Mouse (Mus musculus): ENCODE results near the gene Baiap2. TPM values are rescaled to one million over a fixed set of nuclear protein-coding genes. Genes with fewer than 3 reads are reported as not detected.

Gene Baiap2
- total RNA-seq, 2 experiments from 2014 or later, result 148 TPM

DNA sequence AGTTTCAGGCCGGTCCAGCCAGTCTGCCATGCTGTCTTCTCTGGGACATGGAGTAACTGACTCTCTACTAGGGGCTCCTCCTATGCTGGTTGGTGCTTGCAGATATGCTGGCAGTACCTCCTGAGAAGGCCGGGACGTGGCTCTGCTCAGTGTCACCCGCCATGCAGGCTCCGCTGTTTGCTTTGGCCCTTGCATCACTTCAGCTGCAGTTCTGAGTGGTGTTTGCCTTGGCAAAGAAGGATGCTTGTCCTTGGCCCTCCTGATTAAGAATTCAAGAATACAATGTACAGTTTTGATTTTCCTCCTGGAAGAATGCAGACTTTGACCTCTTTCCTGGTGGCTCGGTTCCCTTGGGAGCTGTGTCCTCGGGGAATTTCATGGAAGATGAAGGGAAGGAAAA is 2.8 kb downstream of the Baiap2 start:
- DNase-seq (ENCODE audit: low spot score in 2 of 2), result no peak

DNA sequence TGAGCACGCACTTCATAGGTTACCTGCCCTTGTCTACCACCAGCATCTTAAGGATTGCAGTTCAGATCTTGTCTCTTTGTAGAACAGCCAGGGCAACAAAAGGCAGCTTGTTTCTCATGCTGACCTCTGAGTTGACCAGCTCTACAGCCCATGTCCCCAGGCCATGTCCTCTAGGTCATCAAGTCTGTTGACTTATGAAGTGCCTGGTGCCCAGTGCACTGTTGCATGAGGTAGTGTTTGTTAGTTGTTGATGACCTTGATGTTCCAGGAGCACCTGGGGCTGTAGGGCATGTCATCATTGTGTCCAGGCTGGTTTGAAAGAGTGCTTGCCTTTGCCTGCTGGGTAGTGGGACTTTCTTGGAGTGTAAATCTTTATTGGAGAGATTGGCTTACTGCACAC is 4.9 kb downstream of the Baiap2 start:
- no peak for DNase-seq (ENCODE audit: low spot score in 2 of 2)

DNA sequence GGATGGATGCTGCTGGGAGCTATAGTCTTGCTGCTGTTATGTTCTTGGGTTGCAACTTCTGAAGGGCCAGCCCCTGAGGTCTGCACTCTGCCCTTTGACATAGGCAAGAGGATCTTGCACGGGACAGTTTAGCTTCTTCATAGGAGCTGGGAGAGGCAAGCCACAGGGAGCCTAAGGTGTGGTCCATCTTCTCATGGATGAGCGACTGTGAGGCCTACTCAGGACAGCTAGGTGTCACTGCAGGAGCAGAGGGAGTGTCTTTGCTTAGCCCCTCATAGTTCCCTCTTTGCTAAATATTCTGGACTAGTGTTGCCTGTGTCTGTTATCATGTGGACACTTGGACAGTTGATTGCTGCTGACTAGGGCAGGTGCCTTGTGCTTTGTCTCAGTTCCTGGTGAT is 5.3 kb downstream of the Baiap2 start:
- no peak for DNase-seq (ENCODE audit: low spot score in 2 of 2)

DNA sequence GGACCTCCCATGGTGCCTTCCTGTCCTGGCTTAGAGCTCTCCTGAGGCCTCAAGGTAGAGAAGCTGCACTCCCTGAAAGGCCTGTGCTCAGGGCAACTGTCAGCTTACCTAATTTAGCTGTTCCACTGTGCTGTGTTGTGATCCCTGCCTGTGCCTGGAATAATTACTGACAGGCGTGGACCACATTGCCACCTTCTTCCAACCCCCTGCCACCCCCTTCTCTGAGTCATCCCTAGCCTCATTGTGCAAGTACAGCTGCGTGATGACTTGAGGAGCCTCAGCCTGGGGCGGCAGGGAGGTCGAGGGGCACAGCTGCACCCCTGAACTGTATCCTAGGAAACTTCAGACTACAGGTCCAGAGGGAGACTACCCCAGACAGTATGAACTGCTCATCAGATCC is 5.7 kb downstream of the Baiap2 start:
- no peak for DNase-seq (ENCODE audit: low spot score in 2 of 2)

DNA sequence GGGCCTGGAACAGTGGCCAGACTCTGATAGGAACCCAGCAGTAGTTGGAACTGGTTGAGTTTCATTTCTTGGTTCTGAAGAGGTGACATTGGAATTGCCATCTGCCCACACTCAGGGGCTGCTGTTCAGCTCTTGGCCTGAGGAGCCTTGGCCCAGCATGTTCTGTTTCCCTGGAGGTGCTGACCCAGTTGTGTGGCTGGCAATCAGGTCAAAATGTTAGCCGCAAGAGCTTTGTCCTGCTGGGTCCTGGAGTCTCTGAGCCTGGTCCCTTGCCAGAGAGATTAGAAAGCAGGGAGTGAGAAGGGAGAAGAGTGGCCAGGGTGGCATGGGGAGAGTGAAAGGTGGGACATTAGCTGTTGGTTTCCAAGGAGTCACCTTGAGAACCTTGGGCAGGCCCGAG is 6.2 kb downstream of the Baiap2 start:
- DNase-seq (ENCODE audit: low spot score in 2 of 2), result no peak

DNA sequence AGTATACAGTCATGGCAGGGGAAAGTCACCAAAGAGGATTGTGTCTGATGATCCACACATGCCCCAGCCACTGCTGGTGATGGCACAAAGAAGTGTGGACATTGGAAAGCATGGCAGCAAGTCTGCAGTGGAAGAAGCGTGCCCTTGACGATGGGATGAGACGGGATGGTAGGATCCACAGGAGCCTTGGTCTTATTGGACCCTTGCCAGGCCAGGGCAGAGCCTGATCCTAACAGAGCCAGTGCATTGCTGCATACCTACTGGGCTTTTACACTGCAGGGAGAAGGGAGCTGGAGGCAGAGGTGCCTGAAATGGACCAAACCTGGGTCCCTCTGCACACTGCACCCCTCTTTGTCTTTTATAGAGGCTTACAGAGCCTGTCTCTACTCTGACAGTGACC is 8.0 kb downstream of the Baiap2 start:
- no peak for DNase-seq (ENCODE audit: low spot score in 2 of 2)

DNA sequence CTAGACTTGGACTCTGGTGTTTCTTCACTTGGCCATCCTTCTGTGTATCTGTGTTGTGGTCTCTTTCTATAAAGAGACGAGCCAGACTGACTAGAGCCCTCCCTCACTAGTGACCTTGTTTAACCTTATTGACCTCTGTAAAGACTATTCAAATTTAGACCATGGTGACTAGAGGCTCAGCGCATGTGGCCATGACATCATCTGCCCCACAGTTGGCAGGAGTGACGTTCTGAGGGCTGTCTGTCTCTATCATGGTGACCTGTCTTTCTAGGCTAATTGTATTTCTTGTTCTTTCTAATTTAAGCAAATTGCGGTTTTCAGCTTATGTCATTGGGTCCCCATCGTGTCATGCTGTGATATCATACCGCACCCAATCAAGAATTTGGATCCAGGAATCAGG is 8.8 kb downstream of the Baiap2 start:
- DNase-seq (ENCODE audit: low spot score in 2 of 2), result no peak

DNA sequence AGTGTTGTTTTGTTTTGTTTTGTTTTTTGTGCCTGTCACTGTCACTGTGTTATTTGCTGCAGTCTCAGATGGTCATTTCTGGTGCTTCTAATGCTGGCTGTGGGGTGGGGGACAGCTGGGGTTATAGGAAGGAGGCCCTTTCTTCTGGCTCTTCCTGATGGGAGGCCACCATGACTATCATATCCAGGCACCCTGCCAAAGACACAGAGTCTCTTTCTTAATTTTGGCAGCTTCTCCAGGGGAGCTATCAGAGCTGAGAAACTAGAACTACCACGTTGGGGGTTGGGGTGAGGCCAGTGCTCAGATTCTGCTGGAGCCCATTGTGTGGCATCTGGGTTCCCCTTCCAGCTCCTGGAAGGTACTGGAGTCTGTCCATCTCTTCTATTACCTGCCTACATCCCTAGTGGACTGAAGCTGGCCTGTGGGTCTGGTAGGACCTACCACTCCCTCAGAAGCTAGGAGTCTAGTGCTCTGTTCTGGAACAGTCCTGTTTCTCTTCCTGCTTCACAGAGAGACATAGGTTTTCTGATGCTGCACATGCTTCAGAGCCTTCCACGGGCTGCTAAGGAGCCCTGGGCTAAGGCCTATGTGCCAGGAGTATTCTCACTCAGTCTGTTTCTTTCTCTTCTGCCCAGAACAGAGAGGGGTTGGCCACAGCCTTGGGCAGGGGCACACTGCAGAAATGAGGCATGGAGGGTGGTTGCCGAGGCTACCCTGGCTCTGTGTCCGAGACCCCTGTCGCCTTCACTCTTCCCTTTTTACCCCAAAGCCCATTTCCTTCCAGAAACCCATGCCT is 10.1 kb downstream of the Baiap2 start:
- DNase-seq (ENCODE audit: low spot score in 2 of 2), result no peak

DNA sequence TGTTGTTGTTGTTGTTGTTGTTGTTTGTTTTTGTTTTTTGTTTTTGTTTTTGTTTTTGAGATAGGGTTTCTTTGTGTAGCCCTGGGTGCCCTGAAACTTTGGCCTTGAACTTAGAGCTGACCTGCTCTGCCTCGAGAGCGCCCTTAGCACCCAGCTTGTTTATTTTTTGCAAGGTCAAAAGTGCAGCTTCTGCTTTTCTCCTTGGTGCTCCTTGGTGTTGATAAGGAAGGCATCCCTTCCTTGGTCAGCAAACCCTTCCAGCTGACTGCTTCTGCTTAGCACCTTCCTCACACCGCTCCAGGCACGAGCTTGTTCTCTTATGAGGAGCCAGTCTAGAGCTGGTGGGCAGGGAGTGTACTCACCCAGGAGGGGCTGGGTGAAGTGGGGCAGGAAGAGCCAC is 11.7 kb downstream of the Baiap2 start:
- no peak for DNase-seq (ENCODE audit: low spot score in 2 of 2)

DNA sequence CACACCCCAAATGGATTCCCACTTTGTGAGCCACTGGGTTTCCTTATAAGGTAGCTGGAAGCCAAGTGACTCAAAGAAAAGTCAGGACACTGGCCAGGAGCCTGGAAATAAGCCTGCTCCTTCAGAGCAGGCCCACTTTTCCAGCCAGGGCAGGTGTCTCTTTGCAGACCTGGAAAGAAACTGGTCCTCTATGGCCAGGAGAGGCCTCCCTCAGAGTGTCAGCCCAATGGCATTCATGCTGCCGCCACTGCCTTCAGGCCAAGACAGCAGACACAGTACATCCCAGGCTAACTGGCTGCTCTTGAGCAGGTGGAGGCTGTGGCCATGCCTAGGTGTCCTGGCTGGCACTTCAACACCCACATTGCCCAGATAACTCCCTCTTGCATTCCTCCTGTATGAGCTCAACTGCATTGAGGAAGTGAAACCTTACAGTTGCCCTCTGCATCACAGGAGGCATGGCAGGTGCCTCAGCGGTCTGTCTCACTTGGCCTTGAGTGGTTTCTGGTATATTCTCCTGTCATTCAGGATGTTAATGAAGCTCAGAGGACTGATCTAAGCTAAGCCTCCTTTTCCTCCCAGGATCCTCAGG is 12.3 kb downstream of the Baiap2 start:
- DNase-seq (ENCODE audit: low spot score in 2 of 2), result no peak

DNA sequence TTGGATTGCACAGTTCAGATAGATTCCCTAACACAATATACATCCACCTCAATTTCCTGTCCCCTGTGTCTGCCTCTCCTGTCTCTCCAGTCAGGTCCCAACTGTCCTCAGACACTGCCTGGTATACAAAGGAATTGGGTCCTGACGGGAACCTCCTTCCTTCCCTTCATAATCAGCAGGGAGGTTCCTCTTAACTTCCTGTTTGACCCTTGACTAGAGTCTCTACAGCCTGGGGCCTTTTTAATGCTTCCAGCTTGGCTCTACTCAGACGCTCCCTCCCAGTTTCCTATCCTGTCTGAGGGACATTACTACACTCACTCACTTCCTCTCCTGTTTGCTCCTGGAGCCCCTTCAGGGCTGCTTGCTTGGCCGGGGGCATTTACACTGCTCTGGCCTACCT is 12.9 kb downstream of the Baiap2 start:
- no peak for DNase-seq (ENCODE audit: low spot score in 2 of 2)

DNA sequence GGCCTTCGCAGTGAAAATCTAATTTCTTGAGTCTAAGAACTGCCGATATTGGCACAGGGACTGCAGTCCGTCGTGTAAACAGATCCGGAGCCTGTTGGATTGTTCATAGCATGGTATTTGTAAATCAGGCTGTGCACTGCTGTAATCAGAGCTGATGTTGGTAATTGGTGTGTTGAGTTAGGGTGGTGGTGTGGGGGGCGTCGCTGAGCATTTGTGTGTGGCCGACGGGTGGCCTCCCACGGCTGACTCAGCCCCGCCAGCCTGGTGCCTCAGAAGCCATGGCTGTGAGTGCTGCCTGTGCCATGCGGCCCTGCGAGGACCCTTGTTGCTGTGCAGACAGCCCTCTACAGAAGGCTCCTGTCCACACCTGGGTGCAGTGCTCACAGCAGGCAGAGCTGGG is 14.0 kb downstream of the Baiap2 start:
- DNase-seq (ENCODE audit: low spot score in 2 of 2), result no peak

DNA sequence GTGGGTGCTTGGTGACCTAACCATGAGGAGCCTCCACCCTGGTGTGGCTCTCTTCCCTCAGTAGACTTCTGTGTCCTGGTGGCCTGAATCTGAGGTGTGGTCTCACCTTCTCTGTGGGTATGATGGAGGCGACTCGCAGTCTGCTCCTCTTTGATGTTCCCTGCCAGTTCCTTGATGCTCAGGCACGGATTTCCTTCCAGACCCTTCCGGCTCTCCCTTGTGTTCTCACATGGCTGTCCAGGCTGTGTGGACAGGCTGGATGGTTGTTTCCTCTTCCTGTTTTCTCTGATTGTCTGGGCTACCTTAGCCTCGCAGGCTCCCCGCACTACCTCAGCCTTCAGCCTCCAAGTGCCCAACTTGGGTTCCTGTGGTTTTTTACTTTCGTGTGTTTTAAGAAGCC is 16.3 kb downstream of the Baiap2 start:
- DNase-seq (ENCODE audit: low spot score in 2 of 2), result no peak

DNA sequence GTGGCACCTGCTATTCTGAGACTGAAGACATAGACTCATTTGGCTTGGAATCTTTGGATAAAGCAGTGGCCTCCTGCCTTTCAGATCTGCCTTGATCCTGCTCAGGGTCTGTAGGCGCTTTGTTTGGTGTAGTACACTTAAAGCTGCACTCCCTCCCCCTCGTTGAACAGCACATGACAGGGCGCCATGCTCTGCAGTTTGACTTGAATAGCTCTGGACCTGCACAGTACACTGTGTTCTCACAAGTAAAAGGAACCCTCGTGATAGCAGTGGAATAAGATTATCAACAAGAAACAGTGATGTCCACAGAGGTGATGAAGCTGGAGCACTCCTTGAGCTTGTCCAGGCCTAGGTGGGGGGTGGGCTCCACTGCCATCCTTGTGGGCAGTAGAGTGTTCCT is 17.2 kb downstream of the Baiap2 start:
- no peak for DNase-seq (ENCODE audit: low spot score in 2 of 2)

DNA sequence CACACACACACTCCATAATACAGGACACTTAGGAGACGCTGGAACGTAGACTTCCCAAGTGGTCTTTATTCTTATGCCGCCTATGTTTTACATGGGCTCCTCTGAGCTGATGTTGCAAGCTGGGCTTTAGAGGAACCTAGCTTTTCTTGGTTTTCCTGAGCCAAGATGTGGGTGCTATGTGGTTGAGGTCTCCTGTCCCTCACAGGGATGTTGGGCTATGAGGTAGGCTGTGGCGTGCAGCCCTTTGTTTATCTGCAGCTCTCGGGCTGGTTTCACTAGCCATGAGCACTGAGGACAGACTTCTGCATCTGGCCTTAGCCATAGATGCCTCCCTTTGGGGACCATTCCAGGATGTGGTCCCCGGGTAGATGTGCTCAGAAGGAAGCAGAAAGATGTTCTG is 18.1 kb downstream of the Baiap2 start:
- no peak for DNase-seq (ENCODE audit: low spot score in 2 of 2)

DNA sequence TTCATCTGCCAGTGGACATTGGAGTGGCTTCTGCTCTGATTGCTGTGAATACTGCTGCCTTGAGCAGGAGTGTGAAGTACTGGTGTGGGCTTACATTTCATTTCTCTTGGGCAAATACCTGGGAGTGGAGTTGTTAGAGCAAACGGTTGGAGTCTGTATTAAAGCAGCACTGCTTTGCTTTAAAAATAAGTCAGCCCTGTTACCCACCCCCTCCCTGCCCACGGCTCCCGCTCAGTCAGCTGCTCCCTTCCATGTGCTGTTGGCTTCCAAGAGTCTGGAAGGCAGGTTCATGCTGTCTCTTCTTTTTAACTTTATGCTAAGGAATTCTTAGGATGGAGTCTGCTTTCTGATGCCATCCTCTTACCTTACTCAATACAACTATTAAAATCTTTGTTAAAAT is 18.9 kb downstream of the Baiap2 start:
- no peak for DNase-seq (ENCODE audit: low spot score in 2 of 2)

DNA sequence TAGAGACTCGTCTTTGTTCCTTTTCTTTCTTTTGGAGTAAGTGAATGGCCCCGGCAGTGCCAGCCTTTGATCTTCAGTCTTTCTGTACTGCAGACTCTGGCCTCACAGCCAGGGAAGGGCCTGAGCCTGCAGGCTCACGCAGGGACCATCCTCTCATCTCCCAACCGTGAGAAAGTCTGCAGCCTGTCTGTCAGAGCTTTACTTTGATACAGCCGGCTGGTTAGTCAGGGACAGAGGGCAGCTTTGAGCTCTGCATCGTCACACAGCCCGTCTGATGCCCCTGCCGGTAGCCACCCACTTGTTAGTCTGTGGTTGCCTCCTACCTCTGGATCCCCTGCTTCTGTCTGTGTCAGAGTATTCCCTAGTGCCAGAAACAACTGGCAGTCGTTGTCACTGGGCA is 22.5 kb downstream of the Baiap2 start:
- no peak for DNase-seq (ENCODE audit: low spot score in 2 of 2)

DNA sequence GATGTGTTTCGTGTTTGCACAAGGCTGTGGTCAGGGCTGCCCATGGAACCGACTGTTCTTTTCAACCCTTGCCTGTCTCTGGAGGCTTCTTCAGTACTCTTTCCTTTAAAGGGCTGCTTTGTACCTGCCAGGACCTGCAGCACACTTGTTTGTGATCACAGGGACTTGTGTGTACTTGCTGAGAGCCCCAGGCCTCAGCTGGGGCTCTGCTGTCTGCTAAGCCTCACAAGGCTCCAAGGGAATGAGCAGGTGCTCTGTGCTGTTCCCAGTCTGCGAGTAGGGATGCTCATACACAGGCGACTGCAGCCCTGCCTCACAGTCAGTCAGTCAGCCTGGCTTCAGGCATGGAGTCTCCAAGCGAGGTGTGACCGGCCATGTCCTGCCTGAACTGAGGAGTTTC is 23.7 kb downstream of the Baiap2 start:
- DNase-seq (ENCODE audit: low spot score in 2 of 2), result no peak

DNA sequence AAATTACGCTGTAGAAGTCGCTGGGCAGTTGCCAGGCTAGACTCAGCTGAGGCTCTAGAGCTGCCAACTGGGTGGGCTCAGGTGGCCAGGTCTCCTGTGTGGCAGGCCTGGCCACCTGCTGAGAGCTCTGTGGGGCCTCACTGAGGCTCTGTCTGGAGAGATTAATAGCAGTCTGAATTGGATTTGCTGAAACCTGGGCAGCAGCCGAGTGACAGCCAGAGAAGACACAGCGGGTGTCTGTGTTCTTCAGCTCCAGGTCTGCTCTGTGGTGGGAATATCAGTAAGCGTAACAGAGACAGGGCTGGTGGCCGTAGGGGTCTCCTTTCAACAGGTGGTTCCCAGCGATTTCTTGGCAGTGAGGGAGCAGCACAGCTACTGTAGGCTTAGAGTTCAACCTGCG is 24.8 kb downstream of the Baiap2 start:
- DNase-seq (ENCODE audit: low spot score in 2 of 2), result no peak

DNA sequence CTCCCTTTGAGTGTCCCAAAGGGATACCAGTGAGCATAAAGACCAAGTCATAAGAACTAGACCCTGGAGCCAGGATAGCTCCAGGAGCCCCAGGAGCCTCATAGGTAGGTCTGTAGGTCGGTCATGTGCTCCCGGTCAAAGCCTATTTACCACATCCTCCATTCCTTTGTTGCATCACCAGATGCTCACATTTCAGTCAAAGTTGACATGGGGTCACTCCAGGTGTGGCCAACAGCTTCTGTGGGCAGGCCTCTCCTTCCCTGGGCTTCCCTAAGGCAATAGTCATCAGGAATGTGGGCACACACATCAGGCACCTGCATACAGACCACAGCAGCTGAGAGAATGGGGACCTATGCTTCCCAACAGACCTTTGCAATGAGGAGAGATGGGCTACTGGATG is 25.3 kb downstream of the Baiap2 start:
- no peak for DNase-seq (ENCODE audit: low spot score in 2 of 2)

DNA sequence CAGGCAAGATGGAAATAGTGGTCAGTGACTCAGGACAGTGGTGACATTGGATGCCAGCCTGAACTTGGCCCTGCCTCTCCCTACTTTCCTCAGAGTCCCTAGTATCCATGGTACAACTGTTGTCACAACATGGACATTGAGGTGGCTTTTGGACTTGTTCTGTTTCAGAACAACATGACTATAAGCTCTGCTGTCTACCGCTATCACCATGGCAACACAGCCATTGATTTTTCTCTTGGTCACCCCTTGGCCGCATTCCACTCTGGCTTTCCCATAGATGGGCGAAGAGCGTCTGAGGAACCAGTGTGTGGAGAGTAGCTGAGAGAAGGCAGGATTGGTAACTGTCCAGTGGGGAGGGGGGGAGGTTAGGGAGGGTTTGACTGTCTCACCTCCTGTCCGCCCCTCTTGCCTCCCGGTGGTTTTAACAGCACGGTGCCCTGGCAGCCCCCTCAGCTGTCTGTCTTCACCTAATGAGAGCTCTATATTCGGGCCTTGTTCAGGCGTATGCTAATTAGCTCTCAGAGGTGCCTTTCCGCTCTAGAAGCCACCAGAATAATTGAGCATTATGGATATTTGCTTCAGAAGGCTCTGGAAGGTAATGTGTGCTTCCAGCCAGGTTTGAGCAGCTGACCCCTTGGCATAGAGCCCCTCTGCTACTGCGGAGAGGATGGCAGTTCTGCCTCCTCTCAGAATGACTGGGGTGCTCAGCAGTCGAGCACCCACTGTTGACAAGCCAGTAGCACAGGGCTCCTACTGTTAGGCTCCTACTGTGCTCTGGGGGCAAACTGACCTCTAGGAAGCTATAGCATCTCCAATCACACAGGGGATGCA is 27.7 kb downstream of the Baiap2 start:
- no peak for DNase-seq (ENCODE audit: low spot score in 2 of 2)

DNA sequence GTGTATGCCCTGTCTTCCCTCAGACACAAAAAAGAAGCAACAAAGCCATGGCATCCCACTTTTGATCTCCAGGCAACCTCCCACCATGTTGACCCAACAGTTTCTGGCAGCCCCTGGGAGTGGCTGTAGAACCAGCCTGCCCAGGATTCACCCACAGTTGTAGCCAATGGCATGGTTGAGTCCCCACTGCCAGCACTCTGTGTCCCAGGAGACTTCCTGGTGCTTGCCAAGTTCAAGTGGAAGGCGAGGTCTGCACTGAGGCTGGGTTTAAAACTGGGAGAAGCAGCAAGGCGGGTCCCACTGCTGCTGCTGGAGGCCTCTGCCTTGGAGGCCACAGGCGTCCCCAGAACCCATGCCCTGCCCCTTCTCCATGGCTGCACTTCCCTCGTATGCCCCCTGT is 31.2 kb downstream of the Baiap2 start:
- no peak for DNase-seq (ENCODE audit: low spot score in 2 of 2)

Measured in layer of hippocampus, postnatal 14 days (tissue).